11 mouse cellular contexts compared by ENCODE assay signal in the genomic region with DNA sequence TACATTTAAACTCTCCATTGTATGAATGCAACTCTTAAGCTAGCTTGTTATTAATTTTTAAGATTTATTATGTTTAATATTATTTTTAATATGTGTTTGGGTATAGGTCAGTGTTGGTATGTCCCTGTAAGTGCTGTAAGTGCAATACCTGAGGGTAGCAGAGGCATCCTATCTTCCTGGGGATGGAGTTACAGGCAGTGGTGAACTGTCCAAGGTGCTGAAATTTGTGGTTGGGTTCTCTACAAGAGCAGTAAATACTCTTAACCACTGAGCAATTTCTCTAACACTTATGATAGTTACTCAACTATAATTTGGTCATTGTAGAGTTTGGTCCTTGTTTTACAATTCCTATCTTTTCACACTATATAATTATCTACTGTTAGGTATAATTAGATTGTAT.
A peak's percentile ranks its signal among the peaks of the same experiment; 100 is the strongest.
DNase-seq lines count a peak whose midpoint lies in the region; ATAC-seq lines count a peak whose summit lies in the region.
"Had no signal": no experiment of that assay in that cellular context is flagged by ENCODE, and none has a peak within 500 bp of the region (broad histone marks: within the 10 kb centered on the region; RNA-seq: fewer than 3 reads in every experiment).

No protein-coding gene starts in this region.

- H3K4me1 ChIP-seq in kidney, embryonic 16.5 days (ENCODE audit: insufficient read depth, low read length): no peaks in the 10 kb centered on the region
- H3K4me1 ChIP-seq in embryonic facial prominence, embryonic 10.5 days: no peaks in the 10 kb centered on the region
- H3K4me1 ChIP-seq: kidney, embryonic 15.5 days; liver, embryonic 13.5 days had no signal

- H3K36me3 ChIP-seq in kidney, embryonic 16.5 days (ENCODE audit: insufficient read depth, low read length): no peaks in the 10 kb centered on the region
- no peaks in the 10 kb centered on the region for H3K36me3 ChIP-seq in embryonic facial prominence, embryonic 10.5 days (replicated peaks)
- H3K36me3 ChIP-seq: kidney, embryonic 15.5 days; liver, embryonic 13.5 days had no signal

- no peak overlapping the region for H3K9ac ChIP-seq in kidney, embryonic 16.5 days (replicated peaks; ENCODE audit: low read length)
- H3K9ac ChIP-seq: kidney, embryonic 15.5 days; liver, embryonic 13.5 days had no signal

- no peaks in the 10 kb centered on the region for H3K9me3 ChIP-seq in kidney, embryonic 16.5 days (ENCODE audit: low read length)
- H3K9me3 ChIP-seq in embryonic facial prominence, embryonic 10.5 days: 0 out of 2 replicates have a peak, but pooled peaks cover 2% of the 10 kb centered on the region
- H3K9me3 ChIP-seq: liver, embryonic 13.5 days had no signal

- no peak for ATAC-seq in kidney, embryonic 16.5 days (ENCODE audit: low FRiP score, low TSS enrichment)

- no peak overlapping the region for H3K27ac ChIP-seq in kidney, embryonic 16.5 days (ENCODE audit: low read length)
- H3K27ac ChIP-seq in embryonic facial prominence, embryonic 10.5 days (replicated peaks): no peak overlapping the region
- H3K27ac ChIP-seq: kidney, embryonic 15.5 days; liver, embryonic 13.5 days had no signal

- H3K27me3 ChIP-seq in kidney, embryonic 16.5 days (ENCODE audit: insufficient read depth, low read length): no peaks in the 10 kb centered on the region
- H3K27me3 ChIP-seq in embryonic facial prominence, embryonic 10.5 days (replicated peaks; ENCODE audit: low read depth, poor library complexity, severe bottlenecking): no peaks in the 10 kb centered on the region
- H3K27me3 ChIP-seq: kidney, embryonic 15.5 days; liver, embryonic 13.5 days had no signal

- H3K4me3 ChIP-seq in kidney, embryonic 16.5 days (ENCODE audit: low read length): no peak overlapping the region
- H3K4me3 ChIP-seq in embryonic facial prominence, embryonic 10.5 days: no peak overlapping the region
- H3K4me3 ChIP-seq: kidney, embryonic 15.5 days; liver, embryonic 13.5 days had no signal

- H3K4me2 ChIP-seq in kidney, embryonic 16.5 days (replicated peaks; ENCODE audit: low read depth, low read length): no peak overlapping the region
- H3K4me2 ChIP-seq: kidney, embryonic 15.5 days; liver, embryonic 13.5 days had no signal

- DNase-seq in kidney, postnatal 10 days: peak; percentile 44
- DNase-seq in 3T3-L1 (ENCODE audit: low read depth, low spot score) (peak; percentile 32), ES-CJ7 (ENCODE audit: low read depth, low spot score) (peak; percentile 57)
- DNase-seq in embryonic facial prominence, embryonic 10.5 days (ENCODE audit: low spot score): peak; percentile 46
- DNase-seq in right cerebral cortex, postnatal 10 days (ENCODE audit: low spot score in 2 of 2): no peak
- DNase-seq in right cerebral cortex, adult 18-20 months: no peak
- DNase-seq: cerebellum, adult 11-12 months; liver, embryonic 13.5 days; thymus, postnatal 25 days had no signal

Comparison
In these comparisons a context has a peak if more than half of its experiments do, and no peak if none do; other contexts are left out.
1. DNase-seq: peak in kidney, postnatal 10 days (single experiment), 3T3-L1 (single experiment), ES-CJ7 (single experiment) and embryonic facial prominence, embryonic 10.5 days (single experiment); none in right cerebral cortex, postnatal 10 days (0 of 2) and right cerebral cortex, adult 18-20 months (single experiment).